Mouse (Mus musculus) myocyte (in vitro differentiated cells): Measurements from ENCODE around the gene Kcnip1.

Source experiments
- CEBPB ChIP-seq: IDR thresholded peaks from 2 replicates; pipeline ENCODE4 v1.6.1; 2011; ENCODE audit warnings: mild to moderate bottlenecking, moderate library complexity; ENCODE audit not compliant: poor library complexity, insufficient read depth, severe bottlenecking
- E2F4 ChIP-seq: IDR thresholded peaks from one replicate; pipeline ENCODE4 v1.6.1; 2011; ENCODE audit warnings: mild to moderate bottlenecking, control low read depth, moderate library complexity; ENCODE audit not compliant: insufficient read depth
- MAX ChIP-seq: IDR thresholded peaks from one replicate; pipeline ENCODE4 v1.6.1; 2011; ENCODE audit warnings: low read depth, mild to moderate bottlenecking, control low read depth
- MYOD1 ChIP-seq, 3 experiments: IDR thresholded peaks; one replicate each; pipeline ENCODE4 v1.6.1; 2011; ENCODE audit warnings: control low read depth in 2 of 3, low read depth in 2 of 3, mild to moderate bottlenecking in 2 of 3, moderate library complexity in 1 of 3; ENCODE audit not compliant: insufficient read length in 2 of 3, control insufficient read depth in 1 of 3
- MYOG ChIP-seq, 3 experiments: IDR thresholded peaks; one replicate each; pipeline ENCODE4 v1.6.1; 2011; ENCODE audit warnings: control low read depth in 2 of 3, low read depth in 2 of 3, mild to moderate bottlenecking in 2 of 3; ENCODE audit not compliant: insufficient read length in 2 of 3, control insufficient read depth in 1 of 3, insufficient read depth in 1 of 3
- POLR2A ChIP-seq: IDR thresholded peaks from one replicate; pipeline ENCODE4 v1.6.1; 2011; ENCODE audit warnings: low read depth, mild to moderate bottlenecking, control low read depth, moderate library complexity; ENCODE audit not compliant: insufficient read length
- POLR2AphosphoS2 ChIP-seq: IDR thresholded peaks from one replicate; pipeline ENCODE4 v1.6.1; 2011; ENCODE audit warnings: low read depth, control low read depth; ENCODE audit not compliant: insufficient read length
- REST ChIP-seq: IDR thresholded peaks from one replicate; pipeline ENCODE4 v1.6.1; 2011; ENCODE audit warnings: mild to moderate bottlenecking, control low read depth, moderate library complexity; ENCODE audit not compliant: insufficient read depth, insufficient read length
- SRF ChIP-seq: IDR thresholded peaks from one replicate; pipeline ENCODE4 v1.6.1; 2011; ENCODE audit warnings: low read depth; ENCODE audit not compliant: control insufficient read depth, insufficient read length
- TCF12 ChIP-seq: IDR thresholded peaks from one replicate; pipeline ENCODE4 v1.6.1; 2011; ENCODE audit warnings: mild to moderate bottlenecking, control low read depth; ENCODE audit not compliant: poor library complexity, insufficient read depth, severe bottlenecking
- TCF3 ChIP-seq: IDR thresholded peaks from one replicate; pipeline ENCODE4 v1.6.1; 2011; ENCODE audit warnings: low read depth, control low read depth; ENCODE audit not compliant: insufficient read length
- USF1 ChIP-seq: IDR thresholded peaks from one replicate; pipeline ENCODE4 v1.6.1; 2011; ENCODE audit warnings: low read depth, mild to moderate bottlenecking, control low read depth, moderate library complexity

GRCm38 (mm10) chr11:33928658-33929057, 64.3 kb downstream of the Kcnip1 start:
- TF ChIP-seq E2F4 (no peak), POLR2A (no peak), USF1 (no peak), SRF (no peak), POLR2AphosphoS2 (no peak), MYOD1 (IDR thresholded peaks at IDR 0.05; ENCODE audit: control insufficient read depth in 1 of 3, insufficient read length in 2 of 3, low read depth in 2 of 3) (no peak), TCF3 (no peak), MAX (no peak), MYOG (IDR thresholded peaks at IDR 0.05; ENCODE audit: control insufficient read depth in 1 of 3, insufficient read depth in 1 of 3, insufficient read length in 2 of 3, low read depth in 2 of 3) (no peak), REST (no peak), TCF12 (no peak), CEBPB (no peak)
